Mouse (Mus musculus) G1E (cell line): ENCODE data around the gene Klhl29.

Experiments used
- CTCF ChIP-seq: IDR thresholded peaks from 2 replicates; pipeline ENCODE4 v1.5.1; 2012; ENCODE audit warnings: low read depth, low read length, inconsistent platforms, mixed read lengths
- GATA1 ChIP-seq: IDR thresholded peaks from 2 replicates; pipeline ENCODE4 v1.6.1; 2012; ENCODE audit warnings: borderline replicate concordance, low read length, inconsistent platforms, mixed read lengths
- POLR2AphosphoS5 ChIP-seq: IDR thresholded peaks from 2 replicates; pipeline ENCODE4 v1.6.1; 2012; ENCODE audit warnings: low read depth, low read length, inconsistent platforms; ENCODE audit not compliant: insufficient replicate concordance
- TAL1 ChIP-seq: conservative IDR thresholded peaks from 2 replicates; pipeline ENCODE4 v1.6.1; 2012; ENCODE audit warnings: low read depth, low read length, inconsistent platforms, mixed read lengths

DNA sequence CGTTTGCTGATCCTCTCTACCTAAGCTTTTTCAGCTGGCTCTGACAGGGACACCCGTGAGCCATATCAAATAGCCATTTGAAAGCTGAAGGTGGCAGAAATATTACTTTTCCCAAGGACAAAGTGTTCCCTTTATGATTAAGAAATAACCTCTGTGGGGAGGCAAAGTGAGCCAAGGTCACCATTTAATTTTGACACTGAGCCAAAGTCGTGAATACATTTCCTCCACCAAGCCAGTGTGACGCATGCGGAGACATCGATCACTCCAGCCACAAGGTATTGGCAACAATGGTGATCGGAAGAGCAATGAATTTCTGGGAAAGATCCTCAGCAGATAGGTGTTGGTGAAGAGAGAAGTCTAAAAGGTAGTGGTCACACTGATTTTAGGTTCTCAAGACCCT lies 83.2 kb downstream of the Klhl29 start:
- TF ChIP-seq CTCF (no peak), TAL1 (no peak), GATA1 (no peak), POLR2AphosphoS5 (no peak)
